Mouse (Mus musculus) mature B cell (primary cell): Measurements from ENCODE around the gene Trp53tg5.

Experiments used
- in situ Hi-C: fragments of 300-500 bp; cut with MboI; formaldehyde crosslinking; loops from 2 replicates; pipeline ENCODE4 v1.14.3; 2019

Gene Trp53tg5

GRCm38 (mm10) chr2:164496847-164497690 lies 23.5 kb upstream of the Trp53tg5 start, which contains the start of gene Pigt:
Gene Pigt (plus strand): TSS chr2:164497520.
- in situ Hi-C loops: loop anchor here (5.0 kb wide), 1 partner anchor 35 kb away; the partner anchor contains the start of gene Gm20458

- in situ Hi-C loops: loop anchor here (5.0 kb wide), 1 partner anchor 34 kb away; the partner anchor contains the start of gene Gm20458
These were observed 22.8 kb upstream of the Trp53tg5 start for GRCm38 (mm10) chr2:164496331-164496730.

DNA sequence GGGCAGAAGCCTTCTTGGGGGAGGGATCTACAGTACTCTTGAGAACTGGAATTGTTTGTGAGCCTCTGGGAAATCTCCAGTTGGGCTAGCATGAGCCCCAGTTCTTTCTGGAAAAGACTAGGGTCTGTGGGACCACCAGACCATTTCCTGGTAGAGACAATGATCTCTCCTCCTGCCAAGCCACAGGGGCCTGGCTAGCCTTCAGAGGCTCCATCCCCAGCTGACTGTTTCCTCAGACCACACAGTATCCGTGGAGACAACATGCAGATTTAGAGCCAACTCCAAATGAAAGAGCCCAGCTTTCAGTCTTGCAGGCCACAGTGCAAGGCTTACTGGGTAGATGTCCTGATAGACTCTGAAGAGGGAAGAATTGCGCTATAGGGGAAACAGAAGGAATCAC lies 20.6 kb upstream of the Trp53tg5 start:
- in situ Hi-C loops: no loop called here

DNA sequence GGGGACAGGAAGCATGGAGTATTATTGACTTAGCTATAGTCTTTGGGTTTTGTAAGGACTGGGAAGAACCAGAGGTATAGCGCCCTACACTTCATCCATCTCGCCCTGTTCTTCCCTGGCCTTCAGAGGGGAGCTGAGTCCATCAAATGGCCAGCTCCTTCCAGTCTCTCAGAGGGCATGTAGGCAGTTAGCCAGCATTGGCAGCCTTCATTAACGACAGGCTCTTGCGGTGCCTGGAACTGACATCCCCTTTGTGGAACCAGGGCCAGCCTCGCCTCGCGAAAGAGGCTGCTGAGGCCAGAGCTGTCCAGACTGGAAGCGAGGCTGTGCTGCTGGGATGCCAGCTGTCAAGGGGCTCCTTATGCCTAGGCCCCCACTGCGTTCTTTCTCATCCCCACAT lies 14.3 kb upstream of the Trp53tg5 start:
- in situ Hi-C loops: no loop called here

DNA sequence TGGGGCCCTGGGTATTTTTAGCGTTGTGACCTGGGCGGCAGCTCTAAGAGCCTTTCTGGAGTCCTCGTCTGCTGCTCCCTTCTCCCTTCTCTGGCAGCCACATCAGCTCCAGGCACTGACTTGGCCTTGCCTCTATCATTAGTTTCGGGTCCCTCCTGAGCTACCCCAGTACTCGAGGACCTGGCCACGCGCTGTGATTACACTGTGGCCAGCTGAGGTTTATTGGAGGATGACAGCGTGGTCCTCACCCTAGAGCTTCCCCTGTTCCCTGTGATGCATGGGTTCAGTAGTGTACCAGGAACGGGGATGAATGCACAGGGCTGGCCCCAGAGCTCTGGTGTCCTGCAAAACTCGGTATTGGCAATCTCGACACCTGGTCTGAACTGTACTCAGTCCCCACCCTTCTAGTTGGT lies 13.6 kb upstream of the Trp53tg5 start:
- in situ Hi-C loops: no loop called here

DNA sequence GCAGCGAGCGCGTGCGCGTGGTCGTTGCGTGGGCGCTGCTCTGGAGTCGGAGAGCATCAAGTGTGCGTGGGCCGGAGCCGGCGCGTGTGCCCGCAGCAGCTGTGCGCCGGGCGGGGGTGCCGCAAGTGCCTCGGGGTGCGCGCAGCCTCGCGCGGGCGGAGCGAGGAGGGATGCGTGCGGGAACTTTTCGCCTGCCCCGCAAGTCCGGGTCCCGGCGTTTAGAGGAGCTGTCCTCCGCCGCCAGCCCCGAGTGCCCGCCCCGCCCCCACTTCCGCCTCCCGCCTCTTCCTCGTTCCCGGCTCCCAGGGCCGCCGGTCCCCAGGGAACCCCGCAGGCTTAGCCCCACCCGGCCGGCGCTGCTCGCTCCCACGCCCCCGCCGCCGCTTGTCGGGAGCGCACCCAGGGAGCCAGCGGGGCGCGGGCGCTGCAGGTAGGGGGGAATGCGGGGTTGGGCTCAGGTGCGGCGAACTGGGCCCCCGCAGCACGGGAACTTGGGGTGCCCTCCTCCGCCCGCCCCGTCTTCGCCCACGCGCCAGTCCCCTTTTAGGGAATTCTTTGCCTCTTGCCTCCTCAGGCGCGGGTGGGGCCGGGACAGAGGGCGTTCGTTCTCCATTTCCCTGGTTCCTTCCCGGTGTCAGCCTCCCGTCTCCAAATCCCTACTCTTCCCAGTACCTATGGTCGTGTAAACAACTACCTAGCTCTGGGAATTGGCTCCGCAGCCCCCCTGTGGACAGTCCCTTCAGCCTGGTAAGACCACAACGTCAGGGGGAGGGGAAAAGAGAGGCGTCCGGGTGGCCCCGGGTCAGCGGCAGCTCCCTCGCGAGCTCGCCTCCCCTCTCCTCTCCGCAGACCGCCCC lies 13.0 kb upstream of the Trp53tg5 start:
- in situ Hi-C loops: no loop called here

- in situ Hi-C loops: no loop called here
These were observed 12.2 kb upstream of the Trp53tg5 start, which contains the start of gene Dbndd2 for GRCm38 (mm10) chr2:164485681-164486257. Gene Dbndd2 (plus strand): TSS chr2:164486106.

DNA sequence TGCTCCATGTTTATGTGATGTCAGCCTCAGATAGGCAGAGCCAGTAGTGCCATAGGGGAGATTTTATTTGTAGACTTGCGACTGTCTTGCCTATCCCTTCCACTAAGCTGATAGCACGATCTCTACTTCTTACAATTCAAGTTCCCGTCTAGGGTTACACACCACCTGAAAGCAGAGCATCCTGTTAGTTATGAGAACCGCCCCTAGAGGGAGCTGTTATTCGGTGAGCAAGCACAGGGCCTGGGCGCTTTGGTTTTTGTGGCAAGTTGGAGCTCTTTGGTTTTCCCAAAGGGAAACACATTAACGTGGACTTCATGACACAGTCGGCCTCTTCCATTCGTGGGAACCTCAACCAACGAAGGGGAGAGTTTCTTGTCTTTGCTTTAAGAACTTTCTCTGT lies 3.3 kb downstream of the Trp53tg5 start:
- in situ Hi-C loops: no loop called here

DNA sequence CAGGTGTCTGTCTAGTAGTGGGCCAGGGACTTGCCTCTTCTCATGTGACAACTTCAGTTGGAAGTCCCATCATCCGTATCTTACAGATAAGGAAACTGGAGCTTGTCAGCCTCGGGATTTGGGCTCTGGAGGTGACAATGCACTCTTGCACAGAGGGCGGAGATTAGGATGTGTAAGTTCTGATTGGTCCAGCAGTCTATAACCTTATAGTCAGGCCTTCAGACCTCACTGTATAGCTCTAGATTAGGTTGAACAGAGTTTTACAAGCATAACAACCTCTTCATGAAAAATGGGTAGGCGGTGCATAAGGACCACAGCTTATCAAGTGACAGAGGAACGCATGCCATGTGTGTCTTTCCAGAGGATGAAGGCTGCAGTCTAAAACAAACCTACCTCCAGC lies 6.7 kb downstream of the Trp53tg5 start:
- in situ Hi-C loops: no loop called here

GRCm38 (mm10) chr2:164465161-164465560 lies 8.4 kb downstream of the Trp53tg5 start:
- in situ Hi-C loops: no loop called here

GRCm38 (mm10) chr2:164460745-164461551 lies 12.6 kb downstream of the Trp53tg5 start, which contains the start of gene Gm20458:
Gene Gm20458 (plus strand): TSS chr2:164460967.
- in situ Hi-C loops: loop anchor here (5.0 kb wide), 1 partner anchor 36 kb away; the partner anchor contains the start of gene Pigt

DNA sequence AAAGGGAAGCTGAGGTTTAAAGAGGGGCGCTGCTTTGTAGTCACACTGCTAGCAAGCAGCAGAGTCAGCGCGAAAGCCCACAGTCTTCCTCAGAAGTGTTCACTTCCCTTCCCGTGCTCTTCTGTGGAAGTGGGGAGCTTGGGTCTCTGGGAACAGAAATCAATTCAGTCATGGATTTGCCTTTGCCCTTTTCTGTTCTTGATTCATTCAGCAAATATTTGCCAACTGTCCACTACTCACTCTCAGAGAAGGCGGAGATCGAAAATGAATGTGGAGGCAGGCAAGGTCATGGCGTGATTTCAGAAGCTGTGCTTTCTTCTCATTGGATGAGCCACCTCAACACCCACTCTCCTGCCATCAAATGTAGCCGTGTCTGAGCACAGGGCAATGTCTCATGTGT lies 15.0 kb downstream of the Trp53tg5 start:
- in situ Hi-C loops: loop anchor here (5.0 kb wide), 1 partner anchor 41 kb away; no protein-coding TSS in a partner anchor

GRCm38 (mm10) chr2:164457942-164458341 lies 15.6 kb downstream of the Trp53tg5 start:
- in situ Hi-C loops: loop anchor here (5.0 kb wide), 1 partner anchor 41 kb away; no protein-coding TSS in a partner anchor

GRCm38 (mm10) chr2:164456864-164457300 lies 16.6 kb downstream of the Trp53tg5 start, which contains the start of gene Sys1:
Gene Sys1 (plus strand): TSS chr2:164456964.
- in situ Hi-C loops: loop anchor here (5.0 kb wide), 1 partner anchor 40 kb away; no protein-coding TSS in a partner anchor

DNA sequence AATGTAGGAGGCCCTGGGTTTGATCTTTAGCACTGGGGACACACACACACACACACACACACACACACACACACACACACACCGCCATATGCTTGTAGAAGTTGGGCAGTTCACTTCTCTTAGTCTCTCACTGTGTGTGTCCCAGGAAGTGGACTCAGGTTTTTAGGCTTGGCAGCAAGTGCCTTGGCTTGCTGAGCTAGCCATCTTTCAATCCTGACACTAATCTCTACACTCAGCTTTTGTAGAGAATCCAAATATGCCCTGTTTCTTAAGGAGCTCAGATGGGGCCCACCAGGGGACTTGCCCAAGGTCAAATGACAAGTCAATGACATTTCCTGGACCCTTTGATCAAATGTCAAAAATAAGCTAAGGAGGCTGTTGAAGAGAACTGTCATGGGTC lies 17.1 kb downstream of the Trp53tg5 start:
- in situ Hi-C loops: loop anchor here (5.0 kb wide), 1 partner anchor 39 kb away; no protein-coding TSS in a partner anchor

DNA sequence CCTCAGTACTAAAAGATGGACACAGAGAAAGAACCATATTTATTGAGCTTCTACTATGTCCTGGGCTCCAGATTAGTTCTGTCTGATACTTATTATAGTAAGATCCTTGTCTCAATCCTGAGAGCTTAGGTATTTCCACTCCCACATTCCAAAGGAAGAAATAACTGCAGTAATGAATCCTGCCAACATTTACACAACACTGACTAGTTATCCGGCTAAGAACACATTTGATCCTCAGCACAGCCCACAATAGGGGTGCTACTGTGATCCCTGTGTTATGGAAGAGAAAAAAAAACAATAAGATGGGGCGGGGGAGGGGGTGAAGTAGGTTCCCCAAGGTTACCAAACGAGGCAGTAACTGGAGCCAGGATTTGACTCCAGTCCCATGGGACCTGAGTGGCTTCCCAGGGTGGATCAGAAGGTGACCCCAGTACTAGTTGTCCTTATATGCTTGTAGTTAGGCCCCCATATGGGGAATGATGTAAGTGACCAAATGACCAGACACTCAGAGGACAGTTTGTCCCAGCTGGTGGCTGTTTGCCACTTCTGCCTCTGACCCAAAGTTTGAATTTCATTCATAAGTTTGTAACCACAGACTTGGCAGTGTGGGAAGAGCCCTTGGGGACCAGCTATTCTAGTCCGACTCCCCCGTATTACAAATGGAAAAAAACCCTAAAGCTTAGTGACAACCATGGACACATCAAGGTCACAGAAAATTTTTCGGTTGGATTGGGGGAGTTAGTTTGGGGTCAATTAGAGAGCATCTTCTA lies 17.9 kb downstream of the Trp53tg5 start:
- in situ Hi-C loops: loop anchor here (5.0 kb wide), 1 partner anchor 38 kb away; no protein-coding TSS in a partner anchor

- in situ Hi-C loops: loop anchor here (5.0 kb wide), 1 partner anchor 38 kb away; no protein-coding TSS in a partner anchor
These were observed 18.7 kb downstream of the Trp53tg5 start for GRCm38 (mm10) chr2:164454846-164455245.

DNA sequence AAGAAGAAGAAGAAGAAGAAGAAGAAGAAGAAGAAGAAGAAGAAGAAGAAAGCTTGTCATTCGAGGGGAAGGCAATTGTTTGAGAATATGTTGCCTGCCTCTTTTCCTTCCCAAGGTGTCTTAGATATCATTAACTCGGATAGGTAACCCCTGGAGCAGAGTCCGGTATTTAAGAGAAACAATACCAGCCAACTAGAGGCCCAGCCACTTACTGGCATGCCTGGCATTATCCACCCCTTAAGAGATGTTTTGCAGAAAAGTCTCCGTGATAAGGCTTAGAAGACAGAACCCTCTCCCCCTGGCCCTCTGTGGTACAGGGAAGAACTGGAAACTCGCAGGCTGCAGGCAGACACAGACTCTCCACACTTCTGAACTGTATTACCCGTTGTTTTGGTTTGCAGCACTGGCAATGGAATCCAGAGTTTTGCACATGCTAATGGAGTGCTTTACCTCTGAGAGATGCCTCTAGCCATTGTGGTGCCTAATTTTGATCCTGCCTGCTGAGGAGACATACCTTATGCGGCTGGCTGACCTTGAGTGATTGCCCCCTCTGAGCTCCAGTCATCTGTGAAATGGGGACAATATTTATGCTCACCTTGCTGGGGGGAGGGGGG lies 19.5 kb downstream of the Trp53tg5 start:
- in situ Hi-C loops: no loop called here

- in situ Hi-C loops: no loop called here
These were observed 20.3 kb downstream of the Trp53tg5 start for GRCm38 (mm10) chr2:164453047-164453757.
